Mouse (Mus musculus): ENCODE data around the gene C5ar1. TPM values are rescaled to one million over a fixed set of nuclear protein-coding genes. Genes with fewer than 3 reads are reported as not detected.

The C5ar1 gene
- polyA plus RNA-seq, 1 experiment from 2014 or later: 3.3 TPM

GRCm38 (mm10) chr7:16213986-16214385 is 45.4 kb downstream of the C5ar1 start:
- Histone ChIP-seq H3K9me3 (ENCODE audit: control insufficient read depth, low read length) (no peaks in the 10 kb centered on the region), H3K27ac (replicated peaks in 1 of 2; ENCODE audit: control insufficient read depth in 1 of 2, insufficient read depth in 1 of 2, low read depth in 2 of 2, low read length in 2 of 2) (no peak overlapping the region), H3K27me3 (ENCODE audit: control insufficient read depth, insufficient read depth, low read length) (no peaks in the 10 kb centered on the region), H3K4me1 (ENCODE audit: control insufficient read depth in 2 of 2, insufficient read depth in 2 of 2, low read length in 2 of 2) (no peaks in the 10 kb centered on the region), H3K9ac (ENCODE audit: low read length) (no peak overlapping the region), H3K36me3 (ENCODE audit: control insufficient read depth, insufficient read depth, low read length) (peaks cover 97% of the 10 kb centered on the region), H3K4me3 (ENCODE audit: control insufficient read depth in 1 of 2, insufficient read depth in 1 of 2, low read depth in 1 of 2, low read length in 2 of 2) (no peak overlapping the region), H3K4me2 (ENCODE audit: low read length) (no peak overlapping the region)
- WGBS: 89% methylated on average over 9 of the region's 9 CpGs
- ATAC-seq (ENCODE audit: insufficient number of reproducible peaks, insufficient read depth, low FRiP score, low read depth): no peak

GRCm38 (mm10) chr7:16213196-16213595 is 46.1 kb downstream of the C5ar1 start:
- Histone ChIP-seq H3K9ac (ENCODE audit: low read length) (no peak overlapping the region), H3K36me3 (ENCODE audit: control insufficient read depth, insufficient read depth, low read length) (peaks cover 95% of the 10 kb centered on the region), H3K4me1 (ENCODE audit: control insufficient read depth in 2 of 2, insufficient read depth in 2 of 2, low read length in 2 of 2) (no peaks in the 10 kb centered on the region), H3K27ac (replicated peaks in 1 of 2; ENCODE audit: control insufficient read depth in 1 of 2, insufficient read depth in 1 of 2, low read depth in 2 of 2, low read length in 2 of 2) (no peak overlapping the region), H3K9me3 (ENCODE audit: control insufficient read depth, low read length) (no peaks in the 10 kb centered on the region), H3K4me3 (ENCODE audit: control insufficient read depth in 1 of 2, insufficient read depth in 1 of 2, low read depth in 1 of 2, low read length in 2 of 2) (no peak overlapping the region), H3K27me3 (ENCODE audit: control insufficient read depth, insufficient read depth, low read length) (no peaks in the 10 kb centered on the region), H3K4me2 (ENCODE audit: low read length) (no peak overlapping the region)
- no peak for ATAC-seq (ENCODE audit: insufficient number of reproducible peaks, insufficient read depth, low FRiP score, low read depth)
- WGBS: 87% methylated on average over 6 of the region's 6 CpGs

- no peak; the same call in 1 of the 2 replicates for ATAC-seq (ENCODE audit: insufficient number of reproducible peaks, insufficient read depth, low FRiP score, low read depth)
- 67% methylated on average over 12 of the region's 12 CpGs for WGBS
Measured at GRCm38 (mm10) chr7:16210862-16211365, 48.4 kb downstream of the C5ar1 start.

GRCm38 (mm10) chr7:16208781-16209665 is 50.3 kb downstream of the C5ar1 start:
- Histone ChIP-seq H3K9ac (ENCODE audit: low read length) (no peak overlapping the region), H3K4me2 (ENCODE audit: low read length) (no peak overlapping the region), H3K4me3 (ENCODE audit: control insufficient read depth in 1 of 2, insufficient read depth in 1 of 2, low read depth in 1 of 2, low read length in 2 of 2) (no peak overlapping the region), H3K27me3 (ENCODE audit: control insufficient read depth, insufficient read depth, low read length) (no peaks in the 10 kb centered on the region), H3K27ac (replicated peaks in 1 of 2; ENCODE audit: control insufficient read depth in 1 of 2, insufficient read depth in 1 of 2, low read depth in 2 of 2, low read length in 2 of 2) (no peak overlapping the region), H3K9me3 (ENCODE audit: control insufficient read depth, low read length) (no peaks in the 10 kb centered on the region), H3K4me1 (ENCODE audit: control insufficient read depth in 2 of 2, insufficient read depth in 2 of 2, low read length in 2 of 2) (no peaks in the 10 kb centered on the region), H3K36me3 (ENCODE audit: control insufficient read depth, insufficient read depth, low read length) (peaks cover 81% of the 10 kb centered on the region)
- no peak for ATAC-seq (ENCODE audit: insufficient number of reproducible peaks, insufficient read depth, low FRiP score, low read depth)
- 81% methylated on average over 21 of the region's 21 CpGs for WGBS

More at GRCm38 (mm10) chr7:16210862-16211365, 48.4 kb downstream of the C5ar1 start:
- Histone ChIP-seq H3K9ac (ENCODE audit: low read length) (no peak overlapping the region), H3K4me1 (ENCODE audit: control insufficient read depth in 2 of 2, insufficient read depth in 2 of 2, low read length in 2 of 2) (no peaks in the 10 kb centered on the region), H3K4me2 (ENCODE audit: low read length) (no peak overlapping the region), H3K27ac (replicated peaks in 1 of 2; ENCODE audit: control insufficient read depth in 1 of 2, insufficient read depth in 1 of 2, low read depth in 2 of 2, low read length in 2 of 2) (no peak overlapping the region), H3K27me3 (ENCODE audit: control insufficient read depth, insufficient read depth, low read length) (no peaks in the 10 kb centered on the region), H3K4me3 (ENCODE audit: control insufficient read depth in 1 of 2, insufficient read depth in 1 of 2, low read depth in 1 of 2, low read length in 2 of 2) (no peak overlapping the region), H3K36me3 (ENCODE audit: control insufficient read depth, insufficient read depth, low read length) (peaks cover 81% of the 10 kb centered on the region), H3K9me3 (ENCODE audit: control insufficient read depth, low read length) (no peaks in the 10 kb centered on the region)

- H3K27me3 ChIP-seq (ENCODE audit: control insufficient read depth, insufficient read depth, low read length): no peaks in the 10 kb centered on the region
- ATAC-seq (ENCODE audit: insufficient number of reproducible peaks, insufficient read depth, low FRiP score, low read depth): no peak
- no peak overlapping the region for H3K27ac ChIP-seq (replicated peaks in 1 of 2; ENCODE audit: control insufficient read depth in 1 of 2, insufficient read depth in 1 of 2, low read depth in 2 of 2, low read length in 2 of 2)
- no peak overlapping the region for H3K4me3 ChIP-seq (ENCODE audit: control insufficient read depth in 1 of 2, insufficient read depth in 1 of 2, low read depth in 1 of 2, low read length in 2 of 2)
- H3K9me3 ChIP-seq (ENCODE audit: control insufficient read depth, low read length): no peaks in the 10 kb centered on the region
- H3K9ac ChIP-seq (ENCODE audit: low read length): no peak overlapping the region
- WGBS: 82% methylated on average over 10 of the region's 10 CpGs
- H3K36me3 ChIP-seq (ENCODE audit: control insufficient read depth, insufficient read depth, low read length): peaks cover 81% of the 10 kb centered on the region
- no peak overlapping the region for H3K4me2 ChIP-seq (ENCODE audit: low read length)
- no peaks in the 10 kb centered on the region for H3K4me1 ChIP-seq (ENCODE audit: control insufficient read depth in 2 of 2, insufficient read depth in 2 of 2, low read length in 2 of 2)
Measured at GRCm38 (mm10) chr7:16207496-16207895, 51.8 kb downstream of the C5ar1 start.

- no peaks in the 10 kb centered on the region for H3K4me1 ChIP-seq (ENCODE audit: control insufficient read depth in 2 of 2, insufficient read depth in 2 of 2, low read length in 2 of 2)
- WGBS: 77% methylated on average over 7 of the region's 7 CpGs
- no peak overlapping the region for H3K4me3 ChIP-seq (ENCODE audit: control insufficient read depth in 1 of 2, insufficient read depth in 1 of 2, low read depth in 1 of 2, low read length in 2 of 2)
- H3K27ac ChIP-seq (replicated peaks in 1 of 2; ENCODE audit: control insufficient read depth in 1 of 2, insufficient read depth in 1 of 2, low read depth in 2 of 2, low read length in 2 of 2): no peak overlapping the region
- no peaks in the 10 kb centered on the region for H3K9me3 ChIP-seq (ENCODE audit: control insufficient read depth, low read length)
- H3K9ac ChIP-seq (ENCODE audit: low read length): no peak overlapping the region
- H3K4me2 ChIP-seq (ENCODE audit: low read length): no peak overlapping the region
- no peaks in the 10 kb centered on the region for H3K27me3 ChIP-seq (ENCODE audit: control insufficient read depth, insufficient read depth, low read length)
- no peak for ATAC-seq (ENCODE audit: insufficient number of reproducible peaks, insufficient read depth, low FRiP score, low read depth)
- peaks cover 82% of the 10 kb centered on the region for H3K36me3 ChIP-seq (ENCODE audit: control insufficient read depth, insufficient read depth, low read length)
Measured at GRCm38 (mm10) chr7:16207076-16207475, 52.3 kb downstream of the C5ar1 start.

- H3K4me3 ChIP-seq (ENCODE audit: control insufficient read depth in 1 of 2, insufficient read depth in 1 of 2, low read depth in 1 of 2, low read length in 2 of 2): no peak overlapping the region
Measured at GRCm38 (mm10) chr7:16204791-16205190, 54.5 kb downstream of the C5ar1 start.

More at GRCm38 (mm10) chr7:16204791-16205190, 54.5 kb downstream of the C5ar1 start:
- WGBS: 89% methylated on average over 8 of the region's 9 CpGs
- no peaks in the 10 kb centered on the region for H3K4me1 ChIP-seq (ENCODE audit: control insufficient read depth in 2 of 2, insufficient read depth in 2 of 2, low read length in 2 of 2)
- no peaks in the 10 kb centered on the region for H3K27me3 ChIP-seq (ENCODE audit: control insufficient read depth, insufficient read depth, low read length)
- no peak; the same call in 1 of the 2 replicates for ATAC-seq (ENCODE audit: insufficient number of reproducible peaks, insufficient read depth, low FRiP score, low read depth)
- H3K9me3 ChIP-seq (ENCODE audit: control insufficient read depth, low read length): no peaks in the 10 kb centered on the region
- H3K27ac ChIP-seq (replicated peaks in 1 of 2; ENCODE audit: control insufficient read depth in 1 of 2, insufficient read depth in 1 of 2, low read depth in 2 of 2, low read length in 2 of 2): no peak overlapping the region
- peaks cover 83% of the 10 kb centered on the region for H3K36me3 ChIP-seq (ENCODE audit: control insufficient read depth, insufficient read depth, low read length)
- H3K4me2 ChIP-seq (ENCODE audit: low read length): no peak overlapping the region
- H3K9ac ChIP-seq (ENCODE audit: low read length): no peak overlapping the region

All from heart, embryonic 14.5 days (tissue).